Mouse (Mus musculus) neural tube, embryonic 12.5 days (tissue): ENCODE results near the gene Klrg1. TPM values are rescaled to one million over a fixed set of nuclear protein-coding genes. Genes with fewer than 3 reads are reported as not detected.

ENCODE experiments used
- ATAC-seq: fragments of 200-750 bp; cut with Nextera tagmentation; 2 replicates; pipeline ENCODE4 v1.8.0; 2017; ENCODE audit warnings: low read depth, mild to moderate bottlenecking, moderate TSS enrichment, moderate library complexity; ENCODE audit not compliant: low FRiP score
- H3K27ac ChIP-seq: fragments of 300-500 bp; sonication (generic); 2 replicates; pipeline ENCODE4 v1.5.1; 2016
- H3K27me3 ChIP-seq: fragments of 300-500 bp; sonication (generic); replicated peaks from 2 replicates; pipeline ENCODE4 v1.6.1; 2016; ENCODE audit warnings: mild to moderate bottlenecking
- H3K36me3 ChIP-seq: fragments of 300-500 bp; sonication (generic); 2 replicates; pipeline ENCODE4 v1.6.1; 2016; ENCODE audit warnings: mild to moderate bottlenecking
- H3K4me1 ChIP-seq: fragments of 300-500 bp; sonication (generic); 2 replicates; pipeline ENCODE4 v1.6.1; 2016
- H3K4me2 ChIP-seq: fragments of 300-500 bp; sonication (generic); replicated peaks from 2 replicates; pipeline ENCODE4 v1.6.1; 2016; ENCODE audit warnings: mild to moderate bottlenecking
- H3K4me3 ChIP-seq: fragments of 300-500 bp; sonication (generic); 2 replicates; pipeline ENCODE4 v1.5.1; 2016
- H3K9ac ChIP-seq: fragments of 300-500 bp; sonication (generic); 2 replicates; pipeline ENCODE4 v1.6.1; 2016; ENCODE audit warnings: mild to moderate bottlenecking
- H3K9me3 ChIP-seq: fragments of 300-500 bp; sonication (generic); 2 replicates; pipeline ENCODE4 v1.6.1; 2016; ENCODE audit warnings: mild to moderate bottlenecking
- WGBS: fragments of 180-500 bp; shearing (Covaris S2); methylation state at CpG from one replicate; pipeline ENCODE4 v1.1.7; 2016; 5-methylcytosine and 5-hydroxymethylcytosine counted together
- polyA plus RNA-seq: library from polyadenylated mRNA; unstranded; fragments of >200 nt; fragmentation: Nextera tagmentation; extraction: Ambion mirVana; gene quantifications from 2 replicates; pipeline ENCODE4 v1.2.1, GENCODE M21; 2016

Gene Klrg1
- polyA plus RNA-seq, 1 experiment from 2014 or later: 0.27 TPM

GRCm38 (mm10) chr6:122252146-122252545 lies 30.5 kb downstream of the Klrg1 start:
- ATAC-seq: no peak
- WGBS: 54% methylated on average over 1 of the region's 1 CpGs

GRCm38 (mm10) chr6:122250033-122250432 lies 32.6 kb downstream of the Klrg1 start:
- no peak overlapping the region for H3K4me2 ChIP-seq
- H3K4me1 ChIP-seq: no peaks in the 10 kb centered on the region
- H3K4me3 ChIP-seq: no peak overlapping the region
- H3K9me3 ChIP-seq: no peaks in the 10 kb centered on the region
- no peaks in the 10 kb centered on the region for H3K36me3 ChIP-seq
- WGBS: 84% methylated on average over 4 of the region's 4 CpGs
- H3K9ac ChIP-seq: no peak overlapping the region
- H3K27me3 ChIP-seq: no peaks in the 10 kb centered on the region
- H3K27ac ChIP-seq: no peak overlapping the region
- no peak for ATAC-seq

More at GRCm38 (mm10) chr6:122252146-122252545, 30.5 kb downstream of the Klrg1 start:
- Histone ChIP-seq H3K4me1 (no peaks in the 10 kb centered on the region), H3K9ac (no peak overlapping the region), H3K27ac (no peak overlapping the region), H3K9me3 (no peaks in the 10 kb centered on the region), H3K36me3 (no peaks in the 10 kb centered on the region), H3K27me3 (no peaks in the 10 kb centered on the region), H3K4me3 (no peak overlapping the region), H3K4me2 (no peak overlapping the region)

Other genes with a start within 250 kb of the Klrg1 start
- gene M6pr, start 25.8 kb upstream of the Klrg1 start, polyA plus RNA-seq: 67.9 and 73.6 TPM in 2 replicates
- 31.0 and 35.6 TPM in 2 replicates for gene Phc1, start 57.7 kb upstream of the Klrg1 start, polyA plus RNA-seq
- gene Rimklb, start 215.9 kb upstream of the Klrg1 start, polyA plus RNA-seq: 78.8 and 89.6 TPM in 2 replicates
- 1.6 and 2.1 TPM in 2 replicates for gene Mfap5, start 223.0 kb upstream of the Klrg1 start, polyA plus RNA-seq